Comparison of ENCODE assay signal across 8 mouse cellular contexts in the genomic region with DNA sequence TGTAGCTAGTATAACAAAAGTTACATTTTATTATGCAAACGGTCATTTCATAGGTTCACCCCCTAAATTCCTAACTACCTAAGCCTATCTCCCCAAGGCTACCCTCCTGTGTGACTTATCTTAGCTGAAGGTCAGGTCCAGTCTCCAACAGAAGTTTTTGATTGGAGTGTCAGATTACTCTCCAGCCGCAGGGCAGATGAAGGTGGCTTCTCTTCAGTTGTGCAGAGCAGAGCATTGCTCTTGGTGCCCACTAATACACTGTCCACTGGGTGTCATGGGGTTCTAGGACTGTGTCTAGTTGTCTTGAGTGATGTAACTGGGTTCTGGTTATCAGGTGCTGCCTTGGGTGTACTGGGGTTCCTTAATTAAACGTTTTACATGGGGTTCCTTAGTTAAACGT. TPM values are rescaled to one million over a fixed set of nuclear protein-coding genes. Genes with fewer than 3 reads are reported as not detected.
DNase-seq lines count a peak whose midpoint lies in the region; ATAC-seq and TF ChIP-seq lines count a peak whose summit lies in the region.

No protein-coding gene starts in this region.

- peaks cover 18% of the 10 kb centered on the region for H3K4me1 ChIP-seq in forebrain, embryonic 10.5 days
- H3K4me1 ChIP-seq in liver, embryonic 11.5 days (replicated peaks; ENCODE audit: control insufficient read depth, insufficient read depth, low read length): peaks cover 9% of the 10 kb centered on the region; the same call in 1 of the 2 replicates

- peak overlapping the region; percentile 81 for H3K4me2 ChIP-seq in liver, embryonic 11.5 days

- H3K36me3 ChIP-seq in C2C12 (ENCODE audit: control insufficient read depth, insufficient read depth): peaks cover 5% of the 10 kb centered on the region
- H3K36me3 ChIP-seq in forebrain, embryonic 10.5 days (replicated peaks): peaks cover 19% of the 10 kb centered on the region
- H3K36me3 ChIP-seq in liver, embryonic 11.5 days (ENCODE audit: control insufficient read depth, insufficient read depth, low read length): peaks cover 5% of the 10 kb centered on the region

- no peak for TF ChIP-seq CTCF in C2C12 (IDR thresholded peaks at IDR 0.05; ENCODE audit: control insufficient read depth, insufficient read depth, insufficient read length)

- H3K27me3 ChIP-seq in C2C12 (ENCODE audit: control insufficient read depth, insufficient read depth, insufficient read length): no peaks in the 10 kb centered on the region
- H3K27me3 ChIP-seq in forebrain, embryonic 10.5 days (ENCODE audit: poor library complexity, severe bottlenecking): no peaks in the 10 kb centered on the region
- H3K27me3 ChIP-seq in liver, embryonic 11.5 days (replicated peaks; ENCODE audit: control insufficient read depth, insufficient read depth, low read length): no peaks in the 10 kb centered on the region

- peak overlapping the region; percentile 70 for H3K9ac ChIP-seq in liver, embryonic 11.5 days (ENCODE audit: low read depth, low read length)

- peaks cover 22% of the 10 kb centered on the region for H3K79me3 ChIP-seq in C2C12 (ENCODE audit: low read depth)

- 18% methylated on average over 4 of the region's 4 CpGs for WGBS in forebrain, embryonic 10.5 days
- WGBS in liver, embryonic 11.5 days: 17% methylated on average over 4 of the region's 4 CpGs

- H3K27ac ChIP-seq in forebrain, embryonic 10.5 days: peak overlapping the region; percentile 90
- H3K27ac ChIP-seq in liver, embryonic 11.5 days (ENCODE audit: low read depth, low read length): no peak overlapping the region

- peak; percentile 53 for DNase-seq in adrenal gland, adult 2 months
- DNase-seq in adrenal gland, adult 8-10 months: no peak
- no peak for DNase-seq in forebrain, embryonic 10.5 days (ENCODE audit: extremely low spot score, low spot score)
- DNase-seq in liver, embryonic 11.5 days (ENCODE audit: low spot score): no peak
- DNase-seq in thymus, postnatal 36 days: no peak
- no peak for DNase-seq in gastrocnemius, postnatal 4 days (ENCODE audit: low spot score in 2 of 2)
- DNase-seq in cerebellum, postnatal 25 days: no peak

- no peak overlapping the region for H3ac ChIP-seq in C2C12 (ENCODE audit: control insufficient read depth, insufficient read length, low read depth)

- peaks cover 30% of the 10 kb centered on the region for H3K79me2 ChIP-seq in C2C12 (ENCODE audit: control insufficient read depth, insufficient read depth)

- no peaks in the 10 kb centered on the region for H3K9me3 ChIP-seq in forebrain, embryonic 10.5 days
- H3K9me3 ChIP-seq in liver, embryonic 11.5 days (ENCODE audit: control insufficient read depth, low read length): no peaks in the 10 kb centered on the region

- ATAC-seq in liver, embryonic 11.5 days (replicated peaks; ENCODE audit: low FRiP score): peak; percentile 24; the same call in 1 of the 2 replicates

- H3K4me3 ChIP-seq in C2C12 (ENCODE audit: insufficient read depth, poor library complexity, severe bottlenecking): peak overlapping the region; percentile 62
- H3K4me3 ChIP-seq in forebrain, embryonic 10.5 days: peak overlapping the region; percentile 82
- peak overlapping the region; percentile 80 for H3K4me3 ChIP-seq in liver, embryonic 11.5 days (ENCODE audit: low read depth, low read length)

TF ChIP-seq in C2C12, 6 proteins besides CTCF, POLR2A, EP300 and RAD21:
- TF ChIP-seq MAX (IDR thresholded peaks at IDR 0.05) (no peak), FOSL1 (IDR thresholded peaks at IDR 0.05; ENCODE audit: insufficient read depth, low read length, poor library complexity, severe bottlenecking) (no peak), MYOG (IDR thresholded peaks at IDR 0.05; ENCODE audit: control insufficient read depth, extremely low read depth, insufficient read length) (no peak)
TF ChIP-seq in C2C12: peak in this region for 0.

RNA-seq across cellular contexts. Expression of gene Pop4, which starts 0.6 kb away (rescaled TPM):
- total RNA-seq in adrenal gland, adult 2 months (2021): 10 to 100 TPM; 40.7 to 49.3 TPM
- polyA plus RNA-seq in adrenal gland, adult 2 months (2012; rRNA removed): 10.0 and 10.7 TPM in 2 replicates
- 10 to 100 TPM; 48.6 to 85.5 (median 68.1) TPM for total RNA-seq in adrenal gland, adult 8-10 months (2022)
- polyA plus RNA-seq in C2C12 (2012; fragmentation: generic; extraction: Trizol): 20.0 TPM
- 92.0 and 98.3 TPM in 2 replicates for polyA plus RNA-seq in forebrain, embryonic 10.5 days (2016; fragmentation: Nextera tagmentation; extraction: Ambion mirVana)
- 43.6 and 50.6 TPM in 2 replicates for polyA plus RNA-seq in liver, embryonic 11.5 days (2014; fragmentation: Nextera tagmentation; extraction: Ambion mirVana)
- 10 to 100 TPM; 20.1 to 26.3 TPM for total RNA-seq in gastrocnemius, postnatal 4 days (2021)

RNA-seq across cellular contexts. Expression of gene Plekhf1, which starts 44.0 kb away (rescaled TPM):
- total RNA-seq in adrenal gland, adult 2 months (2021): 1 to 10 TPM; 2.7 to 3.7 TPM
- polyA plus RNA-seq in adrenal gland, adult 2 months (2012; rRNA removed): 2.3 and 2.5 TPM in 2 replicates
- 1 to 10 TPM; 1.2 to 1.9 (median 1.7) TPM for total RNA-seq in adrenal gland, adult 8-10 months (2022)
- polyA plus RNA-seq in C2C12 (2012; fragmentation: generic; extraction: Trizol): 10.6 TPM
- 2.5 and 2.6 TPM in 2 replicates for polyA plus RNA-seq in forebrain, embryonic 10.5 days (2016; fragmentation: Nextera tagmentation; extraction: Ambion mirVana)
- polyA plus RNA-seq in liver, embryonic 11.5 days (2014; fragmentation: Nextera tagmentation; extraction: Ambion mirVana): 0.67 and 1.2 TPM in 2 replicates
- total RNA-seq in gastrocnemius, postnatal 4 days (2021): 1 to 10 TPM; 5.8 to 6.5 TPM
